Mouse (Mus musculus) forebrain, postnatal 0 days (tissue): ENCODE results near the gene Hist1h4c. TPM values are rescaled to one million over a fixed set of nuclear protein-coding genes. Genes with fewer than 3 reads are reported as not detected.

Source experiments
- ATAC-seq: fragments of 200-750 bp; cut with Nextera tagmentation; 2 replicates; pipeline ENCODE4 v1.8.0; 2017; ENCODE audit warnings: mild to moderate bottlenecking, moderate library complexity
- DNase-seq: peaks from one replicate; pipeline ENCODE4 v3.0.0-alpha.2; 2015
- H3K27ac ChIP-seq: fragments of 300-500 bp; sonication (generic); 2 replicates; pipeline ENCODE4 v1.5.1; 2014; ENCODE audit warnings: low read depth, mild to moderate bottlenecking, antibody characterized with exemption, low read length, moderate library complexity, mixed read lengths
- H3K27me3 ChIP-seq: fragments of 300-500 bp; sonication (generic); 2 replicates; pipeline ENCODE4 v1.6.1; 2014; ENCODE audit warnings: mild to moderate bottlenecking, low read length, mixed read lengths; ENCODE audit not compliant: insufficient read depth
- H3K36me3 ChIP-seq: fragments of 300-500 bp; sonication (generic); 2 replicates; pipeline ENCODE4 v1.6.1; 2014; ENCODE audit warnings: mild to moderate bottlenecking, moderate library complexity; ENCODE audit not compliant: insufficient read depth
- H3K4me1 ChIP-seq: fragments of 300-500 bp; sonication (generic); 2 replicates; pipeline ENCODE4 v1.6.1; 2014; ENCODE audit warnings: antibody characterized with exemption; ENCODE audit not compliant: insufficient read depth
- H3K4me2 ChIP-seq: fragments of 300-500 bp; sonication (generic); 2 replicates; pipeline ENCODE4 v1.6.1; 2014; ENCODE audit warnings: low read depth, mild to moderate bottlenecking, moderate library complexity
- H3K4me3 ChIP-seq: fragments of 300-500 bp; sonication (generic); 2 replicates; pipeline ENCODE4 v1.5.1; 2014; ENCODE audit warnings: low read depth, low read length, mixed read lengths
- H3K9ac ChIP-seq: fragments of 300-500 bp; sonication (generic); 2 replicates; pipeline ENCODE4 v1.6.1; 2014; ENCODE audit warnings: mild to moderate bottlenecking
- H3K9me3 ChIP-seq: fragments of 300-500 bp; sonication (generic); 2 replicates; pipeline ENCODE4 v1.6.1; 2016; ENCODE audit warnings: low read length
- CTCF ChIP-seq: sonication (generic); IDR thresholded peaks from 2 replicates; pipeline ENCODE4 v1.5.1; 2016; ENCODE audit warnings: antibody characterized with exemption, control low read depth, low read depth
- WGBS: fragments of 180-500 bp; shearing (Covaris S2); extraction: QIAGEN DNeasy Blood & Tissue Kit; methylation state at CpG from one replicate; pipeline ENCODE4 v1.1.7; 2014; 5-methylcytosine and 5-hydroxymethylcytosine counted together
- polyA plus RNA-seq: library from polyadenylated mRNA; unstranded; fragments of >200 nt; fragmentation: Nextera tagmentation; extraction: Ambion mirVana; gene quantifications from 2 replicates; pipeline ENCODE4 v1.2.1, GENCODE M21; 2015
- total RNA-seq: library from RNA; depleted of rRNA; stranded (reverse); fragments of >200 nt; gene quantifications from 2 replicates; pipeline ENCODE4 v1.2.3, GENCODE M21; 2014

Hist1h4c gene
- total and polyA plus RNA-seq, 2 experiments from 2014 or later: 2.3 to 942 TPM

DNA sequence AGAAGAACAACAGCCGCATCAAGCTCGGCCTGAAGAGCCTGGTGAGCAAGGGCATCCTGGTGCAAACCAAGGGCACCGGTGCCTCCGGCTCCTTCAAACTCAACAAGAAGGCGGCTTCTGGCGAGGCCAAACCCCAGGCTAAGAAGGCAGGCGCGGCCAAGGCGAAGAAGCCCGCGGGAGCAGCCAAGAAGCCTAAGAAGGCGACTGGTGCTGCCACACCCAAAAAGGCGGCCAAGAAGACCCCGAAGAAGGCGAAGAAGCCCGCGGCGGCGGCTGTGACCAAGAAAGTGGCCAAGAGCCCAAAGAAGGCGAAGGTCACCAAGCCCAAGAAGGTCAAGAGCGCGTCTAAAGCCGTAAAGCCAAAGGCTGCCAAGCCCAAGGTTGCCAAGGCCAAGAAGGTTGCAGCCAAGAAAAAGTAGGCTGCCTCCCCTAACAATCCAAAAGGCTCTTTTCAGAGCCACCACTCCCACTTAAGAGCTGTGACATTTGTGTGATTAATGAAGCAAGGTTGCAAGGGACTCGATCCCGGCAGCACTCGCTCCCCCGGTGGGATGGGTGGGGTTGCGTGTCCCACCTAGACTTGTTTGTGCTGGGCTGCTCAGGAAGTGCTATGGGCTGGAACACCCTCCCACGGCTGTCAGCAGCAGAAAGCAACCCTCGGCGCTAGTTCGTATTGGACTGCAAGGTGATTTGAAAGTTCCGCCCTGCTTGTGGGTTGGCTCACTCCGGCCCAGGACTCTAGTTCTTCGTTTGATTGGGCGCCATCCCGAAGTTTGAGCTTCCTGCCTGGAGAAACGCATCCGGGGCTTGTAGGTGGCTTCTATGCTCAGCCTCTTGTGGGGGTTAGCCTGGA, 41.0 kb upstream of the Hist1h4c start:
- TF ChIP-seq CTCF: no peak
- peak overlapping the region; percentile 80 for H3K9ac ChIP-seq

DNA sequence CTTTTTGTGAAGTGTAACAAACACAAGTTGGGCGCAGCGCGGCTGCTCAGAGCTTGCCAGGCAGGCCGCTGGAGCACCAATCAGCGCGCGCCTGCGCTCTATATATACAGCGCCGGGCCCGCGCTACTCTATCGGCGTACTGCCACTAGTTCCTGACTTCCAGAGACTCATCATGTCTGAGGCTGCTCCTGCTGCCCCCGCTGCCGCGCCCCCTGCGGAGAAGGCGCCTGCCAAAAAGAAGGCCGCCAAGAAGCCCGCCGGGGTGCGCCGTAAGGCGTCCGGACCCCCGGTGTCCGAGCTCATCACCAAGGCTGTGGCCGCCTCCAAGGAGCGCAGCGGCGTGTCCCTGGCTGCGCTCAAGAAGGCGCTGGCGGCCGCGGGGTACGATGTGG, 40.4 kb upstream of the Hist1h4c start, which contains the start of gene Hist1h1c:
Gene Hist1h1c (plus strand): TSS at position 132 of the 392 bp plus-strand sequence.
- H3K9ac ChIP-seq: peak within 1 kb of the TSS; percentile 80
- H3K4me3 ChIP-seq: peak within 1 kb of the TSS; percentile 51
- WGBS: 3% methylated on average over 30 of the region's 38 CpGs
- no peaks in the 10 kb centered on the region for H3K36me3 ChIP-seq
- H3K27ac ChIP-seq: peak within 1 kb of the TSS; percentile 80
- H3K4me1 ChIP-seq: peaks cover 6% of the 10 kb centered on the region
- peak; percentile 16; the same call in 1 of the 2 replicates for TF ChIP-seq CTCF
- H3K9me3 ChIP-seq: no peaks in the 10 kb centered on the region
- peak; percentile 93 for ATAC-seq
- H3K27me3 ChIP-seq: no peaks in the 10 kb centered on the region
- DNase-seq: peak; percentile 93
- H3K4me2 ChIP-seq: peak within 1 kb of the TSS; percentile 100

More for the DNA sequence above, 41.0 kb upstream of the Hist1h4c start:
- Histone ChIP-seq H3K9me3 (no peaks in the 10 kb centered on the region), H3K4me2 (peak overlapping the region; percentile 100), H3K4me3 (peak overlapping the region; percentile 51), H3K4me1 (peaks cover 6% of the 10 kb centered on the region), H3K27me3 (no peaks in the 10 kb centered on the region), H3K27ac (peak overlapping the region; percentile 80), H3K36me3 (no peaks in the 10 kb centered on the region)
- ATAC-seq (peak; percentile 90), DNase-seq (peak; percentile 95)
- WGBS: 3% methylated on average over 39 of the region's 39 CpGs

DNA sequence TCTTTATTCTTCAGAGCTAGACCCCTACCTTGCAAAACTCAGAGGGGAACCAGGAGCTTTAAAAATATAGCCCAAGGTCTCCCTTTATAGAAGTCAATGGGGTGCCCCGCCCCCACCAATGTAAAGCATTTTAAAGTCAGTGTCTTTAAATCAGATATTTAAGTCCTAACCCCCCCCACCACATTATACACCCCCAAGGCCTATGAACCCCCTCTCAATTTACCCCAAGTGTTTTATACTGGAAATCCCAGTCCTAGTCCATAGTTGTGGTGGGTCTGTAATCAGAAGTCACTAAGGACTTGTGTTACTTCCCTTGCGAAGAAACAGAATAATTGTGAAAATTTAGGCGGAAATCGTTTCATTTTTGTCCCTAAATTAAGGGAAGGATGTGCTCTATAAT, 39.8 kb upstream of the Hist1h4c start:
- H3K9ac ChIP-seq: peak overlapping the region; percentile 80
- no peak for ATAC-seq
- peaks cover 6% of the 10 kb centered on the region for H3K4me1 ChIP-seq
- H3K9me3 ChIP-seq: no peaks in the 10 kb centered on the region
- H3K27me3 ChIP-seq: no peaks in the 10 kb centered on the region
- DNase-seq: peak; percentile 56
- no peaks in the 10 kb centered on the region for H3K36me3 ChIP-seq
- peak overlapping the region; percentile 100 for H3K4me2 ChIP-seq
- H3K27ac ChIP-seq: peak overlapping the region; percentile 80
- 23% methylated on average over 4 of the region's 4 CpGs for WGBS
- TF ChIP-seq CTCF: no peak
- peak overlapping the region; percentile 51 for H3K4me3 ChIP-seq

DNA sequence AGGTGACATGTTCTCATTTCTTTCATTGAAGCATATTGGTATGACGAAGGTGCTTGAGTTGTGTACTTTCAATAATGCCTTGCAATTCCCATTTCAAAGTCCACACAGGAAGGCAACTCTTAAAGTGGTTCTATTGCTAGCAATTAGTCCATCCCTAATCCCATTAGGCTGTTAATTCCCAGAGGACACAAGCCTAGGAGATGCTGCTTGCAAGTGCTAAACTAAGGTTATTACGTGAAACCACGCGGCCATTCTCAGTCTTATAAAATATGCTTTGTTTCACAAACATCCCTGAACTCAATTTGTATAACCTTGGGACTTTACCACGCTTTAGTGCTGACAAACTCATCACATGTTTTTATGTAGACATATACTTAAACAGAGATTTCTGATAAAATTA, 38.8 kb upstream of the Hist1h4c start:
- ATAC-seq (no peak), DNase-seq (no peak)
- no peak overlapping the region for H3K27ac ChIP-seq
- WGBS: 90% methylated on average over 5 of the region's 5 CpGs
- H3K4me2 ChIP-seq: no peak overlapping the region
- no peaks in the 10 kb centered on the region for H3K36me3 ChIP-seq
- H3K4me3 ChIP-seq: no peak overlapping the region
- TF ChIP-seq CTCF: no peak
- peaks cover 6% of the 10 kb centered on the region for H3K4me1 ChIP-seq
- H3K9ac ChIP-seq: no peak overlapping the region
- no peaks in the 10 kb centered on the region for H3K9me3 ChIP-seq
- H3K27me3 ChIP-seq: no peaks in the 10 kb centered on the region

DNA sequence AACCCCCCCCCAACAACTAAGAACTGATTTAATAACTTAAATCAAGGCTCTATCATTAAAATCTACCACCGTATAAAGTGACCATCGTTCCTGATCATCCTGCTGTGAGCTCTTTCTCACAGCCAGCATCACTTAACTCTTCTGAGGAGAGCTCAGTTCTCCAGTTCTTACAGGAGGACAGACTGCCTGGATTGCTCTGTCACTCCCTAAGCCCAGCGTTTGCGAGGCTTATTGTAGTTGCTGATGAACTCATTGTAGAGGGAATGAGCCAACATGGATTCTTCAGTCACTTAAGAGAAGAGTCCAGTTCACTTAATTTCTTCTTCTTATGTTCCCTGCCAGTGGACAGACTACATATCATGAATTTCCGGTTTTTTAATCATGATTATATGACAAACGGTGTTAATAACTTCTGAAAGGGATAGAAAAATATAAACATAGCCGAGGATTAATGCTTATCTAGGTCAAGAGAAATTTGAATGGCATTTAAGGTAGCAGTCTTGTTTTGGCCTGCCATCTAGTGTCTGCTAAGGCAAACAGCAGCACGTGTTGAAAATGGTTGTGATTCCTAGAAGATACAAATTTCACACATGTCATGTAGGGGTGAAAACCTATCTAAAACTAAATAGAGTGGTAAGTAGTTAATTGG, 34.0 kb upstream of the Hist1h4c start:
- peak; percentile 88 for TF ChIP-seq CTCF
- H3K27me3 ChIP-seq: no peaks in the 10 kb centered on the region

DNA sequence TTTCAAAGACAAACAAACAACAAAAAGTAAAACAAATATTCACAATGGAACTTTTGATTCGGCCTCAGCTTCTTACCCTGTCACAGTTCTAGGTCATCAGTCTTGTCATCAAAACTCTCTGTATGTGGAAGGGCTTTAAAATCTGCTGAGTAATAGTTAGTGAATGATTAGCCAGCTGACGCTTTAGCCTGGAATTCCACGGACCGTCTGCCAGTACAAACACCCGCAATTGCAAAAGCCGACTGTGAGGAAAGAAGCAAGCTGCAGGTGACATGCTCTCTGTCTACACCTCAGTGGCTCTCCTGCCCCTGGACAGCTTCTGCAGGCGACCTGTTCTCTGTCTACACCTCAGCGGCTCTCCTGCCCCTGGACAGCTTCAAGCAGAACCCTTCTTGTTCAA, 32.2 kb upstream of the Hist1h4c start:
- no peak overlapping the region for H3K4me2 ChIP-seq
- H3K27me3 ChIP-seq: no peaks in the 10 kb centered on the region
- H3K9ac ChIP-seq: no peak overlapping the region
- H3K27ac ChIP-seq: no peak overlapping the region
- H3K36me3 ChIP-seq: no peaks in the 10 kb centered on the region
- WGBS: 58% methylated on average over 8 of the region's 8 CpGs
- no peak for ATAC-seq
- TF ChIP-seq CTCF: no peak
- H3K4me3 ChIP-seq: no peak overlapping the region
- no peak for DNase-seq
- no peaks in the 10 kb centered on the region for H3K4me1 ChIP-seq
- H3K9me3 ChIP-seq: no peaks in the 10 kb centered on the region

More for the DNA sequence above, 34.0 kb upstream of the Hist1h4c start:
- Histone ChIP-seq H3K4me1 (no peaks in the 10 kb centered on the region), H3K4me2 (no peak overlapping the region), H3K9ac (no peak overlapping the region), H3K9me3 (no peaks in the 10 kb centered on the region), H3K27ac (0 out of 2 replicates have a peak overlapping the region, but pooled peaks have one; percentile 35), H3K36me3 (no peaks in the 10 kb centered on the region), H3K4me3 (no peak overlapping the region)
- WGBS: 22% methylated on average over 8 of the region's 8 CpGs
- peak; percentile 67 for DNase-seq
- ATAC-seq: peak; percentile 54; the same call in 1 of the 2 replicates

DNA sequence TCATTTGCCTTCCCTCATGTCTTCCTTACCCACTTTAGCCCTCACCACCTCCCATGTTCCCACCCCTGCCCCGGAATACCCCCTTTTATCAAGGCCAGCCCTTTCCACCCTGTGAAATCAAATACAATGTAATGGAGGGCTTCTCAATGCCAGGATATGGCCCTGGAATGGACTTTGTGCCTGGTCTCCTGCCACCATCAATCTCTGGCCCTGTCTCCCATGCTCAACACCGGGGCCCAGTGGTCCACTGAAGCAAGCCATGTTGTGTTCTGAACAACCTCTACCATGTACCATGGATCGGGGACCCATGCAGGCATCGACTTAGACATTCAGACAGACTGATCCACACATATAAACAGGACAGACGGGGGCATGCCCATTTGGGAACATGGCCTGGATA, 31.5 kb upstream of the Hist1h4c start:
- Histone ChIP-seq H3K9me3 (no peaks in the 10 kb centered on the region), H3K4me2 (no peak overlapping the region), H3K27ac (no peak overlapping the region), H3K4me3 (no peak overlapping the region), H3K9ac (no peak overlapping the region), H3K27me3 (no peaks in the 10 kb centered on the region), H3K36me3 (no peaks in the 10 kb centered on the region), H3K4me1 (no peaks in the 10 kb centered on the region)
- TF ChIP-seq CTCF: no peak
- no peak for DNase-seq
- ATAC-seq: no peak
- 93% methylated on average over 5 of the region's 5 CpGs for WGBS
